Mouse (Mus musculus): ENCODE measurements at regions not wholly inside any gene's neighbourhood (a gene's known extent, or its start where the extent isn't known, plus 50 kb on each side); places are given as distances from the start of the nearest gene placed in this dataset.

DNA sequence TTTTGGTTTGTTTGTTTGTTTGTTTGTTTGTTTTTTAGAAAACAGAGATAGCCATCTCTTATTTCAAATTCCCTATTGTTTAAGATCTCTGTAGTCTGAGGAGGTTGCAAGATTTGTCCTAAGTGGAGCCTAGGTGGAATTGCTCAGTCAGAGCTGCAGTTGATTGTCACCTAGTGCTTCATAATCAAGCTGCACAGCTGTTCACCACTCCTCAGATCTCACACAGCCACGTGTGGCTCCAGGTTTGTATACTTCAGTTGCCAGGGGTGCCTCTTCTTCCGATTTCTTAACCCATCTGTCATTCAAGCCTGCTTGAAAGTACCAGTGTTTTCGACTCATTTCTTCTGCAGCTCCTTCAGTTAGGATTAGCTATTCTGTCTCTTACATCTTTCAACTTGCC lies 342.3 kb downstream of the Foxo1 start:
- in situ Hi-C loops (cut with MboI, MseI) = no loop called here

DNA sequence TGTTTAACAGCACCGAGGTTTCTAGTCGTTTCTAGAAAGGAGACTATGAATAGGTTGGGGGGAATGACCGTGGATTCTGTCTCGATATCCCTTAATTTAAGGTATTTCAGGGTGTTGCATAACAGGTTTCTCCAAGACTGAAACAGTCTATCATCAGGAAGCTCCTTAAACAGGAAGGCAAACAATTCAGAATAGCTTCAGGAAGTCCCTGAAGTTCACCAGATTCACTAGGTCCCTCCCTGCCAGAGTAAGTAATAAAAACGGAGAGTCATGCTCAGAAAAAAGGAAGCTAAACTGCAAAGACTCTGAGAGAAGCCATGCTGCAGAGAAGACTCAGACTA lies 339.9 kb downstream of the Foxo1 start:
- in situ Hi-C loops (cut with MboI, MseI) = no loop called here

GRCm38 (mm10) chr3:52607379-52608085 lies 339.4 kb downstream of the Foxo1 start:
- in situ Hi-C loops (cut with MboI, MseI) = no loop called here

GRCm38 (mm10) chr3:52605261-52605771 lies 337.2 kb downstream of the Foxo1 start:
- in situ Hi-C loops (cut with MboI, MseI) = no loop called here

DNA sequence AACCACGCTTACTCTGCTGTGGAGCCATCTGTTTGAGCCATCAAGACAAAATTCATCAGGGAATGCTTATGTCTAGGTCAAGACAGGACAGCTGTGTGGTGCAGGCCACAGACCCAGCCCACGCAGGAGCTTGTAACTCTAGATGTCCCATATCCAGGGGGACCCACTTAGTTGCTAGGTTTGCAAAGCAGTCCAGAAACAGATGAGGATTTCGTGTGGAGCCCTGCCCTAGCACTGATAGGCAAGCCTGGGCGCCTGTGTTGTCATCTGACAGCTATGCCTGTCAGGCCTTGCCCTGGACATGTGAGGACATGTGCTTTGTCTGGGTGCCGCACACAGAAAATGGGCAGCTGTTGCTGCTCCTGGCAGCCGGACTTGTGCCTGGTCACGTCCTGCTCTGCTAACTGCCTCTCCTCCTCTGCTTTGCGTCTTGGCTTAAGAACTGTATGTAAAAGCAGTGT lies 335.1 kb downstream of the Foxo1 start:
- in situ Hi-C loops (cut with MboI, MseI) = no loop called here

DNA sequence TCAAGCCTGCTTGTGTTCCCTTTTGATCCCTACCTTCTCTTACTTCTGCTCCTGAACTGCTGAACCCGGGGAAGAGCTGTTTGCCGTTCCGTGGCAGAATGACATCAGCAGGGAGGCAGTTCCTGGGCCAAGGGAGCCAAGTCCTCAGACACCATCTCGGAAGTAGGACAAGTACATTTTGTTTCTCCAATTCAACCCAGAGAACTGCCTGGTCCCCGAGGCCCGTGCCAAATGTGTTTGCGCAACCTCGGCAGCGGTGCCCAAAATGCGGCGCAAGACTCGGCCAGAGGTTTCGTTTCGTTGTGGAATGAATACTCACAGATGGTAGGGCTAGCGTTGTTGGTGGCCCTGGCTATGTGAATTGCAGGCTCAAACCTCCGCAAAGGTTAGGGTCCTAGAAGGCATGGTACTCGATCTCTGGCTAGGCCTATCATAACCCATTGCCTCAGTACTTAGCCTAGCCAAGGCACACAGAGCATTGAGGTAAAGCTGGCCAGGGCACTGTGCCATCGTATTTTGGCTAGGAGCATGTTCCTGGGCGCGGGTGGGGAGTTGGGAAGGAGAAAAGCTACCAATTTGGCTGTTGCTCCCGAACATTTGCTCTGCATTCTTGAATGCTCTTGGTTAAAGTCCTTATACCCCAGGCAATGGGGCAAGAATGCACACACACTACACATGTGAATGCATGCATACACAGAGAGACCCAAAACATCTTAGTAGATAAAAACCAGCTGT lies 333.0 kb downstream of the Foxo1 start:
- in situ Hi-C loops (cut with MboI, MseI) = no loop called here

DNA sequence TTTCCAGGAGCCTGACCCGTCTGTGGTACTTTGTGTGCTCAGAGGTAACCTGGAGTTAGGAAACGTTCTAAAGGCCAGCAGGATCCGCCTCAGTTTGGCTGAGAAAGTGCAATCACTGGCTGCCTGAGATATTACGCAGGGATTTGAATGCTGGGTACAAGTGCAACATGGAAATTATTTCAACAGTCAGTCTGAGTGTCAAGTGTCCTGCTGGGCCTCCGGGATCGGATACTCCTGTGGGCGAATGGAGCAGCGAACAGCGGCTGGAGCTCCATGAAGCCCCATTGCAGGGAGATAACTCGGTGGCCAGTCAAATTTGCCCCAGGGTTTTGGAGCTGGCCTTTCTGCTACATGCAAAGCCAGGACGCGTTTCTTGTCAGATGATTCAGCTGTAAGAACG lies 332.4 kb downstream of the Foxo1 start:
- in situ Hi-C loops (cut with MboI, MseI) = no loop called here

GRCm38 (mm10) chr3:52600146-52600545 lies 332.0 kb downstream of the Foxo1 start:
- in situ Hi-C loops (cut with MboI, MseI) = no loop called here

- in situ Hi-C loops (cut with MboI, MseI) = no loop called here
Measured at GRCm38 (mm10) chr3:52586418-52586817, 318.3 kb downstream of the Foxo1 start.

GRCm38 (mm10) chr3:52579917-52580316 lies 311.8 kb downstream of the Foxo1 start:
- in situ Hi-C loops (cut with MboI, MseI) = no loop called here

DNA sequence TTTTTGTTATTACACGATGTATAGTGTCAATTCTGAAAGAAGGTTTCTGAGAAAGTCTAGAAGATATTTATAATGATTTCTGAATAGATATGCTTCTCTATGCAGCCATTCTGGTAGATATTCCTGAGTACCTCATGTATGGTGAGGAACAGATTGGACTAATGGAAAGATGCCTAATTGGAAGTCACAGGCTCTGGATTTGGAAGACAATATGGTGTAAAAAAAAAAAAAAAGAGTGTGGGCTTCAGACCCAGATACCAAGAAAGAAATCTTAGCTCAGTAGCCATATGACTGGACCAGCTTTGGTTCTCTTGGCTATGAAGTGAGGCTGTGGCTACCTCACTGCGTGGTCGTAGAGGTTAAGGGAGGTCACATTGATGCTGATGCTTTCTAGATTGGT lies 311.0 kb downstream of the Foxo1 start:
- in situ Hi-C loops (cut with MboI, MseI) = no loop called here

DNA sequence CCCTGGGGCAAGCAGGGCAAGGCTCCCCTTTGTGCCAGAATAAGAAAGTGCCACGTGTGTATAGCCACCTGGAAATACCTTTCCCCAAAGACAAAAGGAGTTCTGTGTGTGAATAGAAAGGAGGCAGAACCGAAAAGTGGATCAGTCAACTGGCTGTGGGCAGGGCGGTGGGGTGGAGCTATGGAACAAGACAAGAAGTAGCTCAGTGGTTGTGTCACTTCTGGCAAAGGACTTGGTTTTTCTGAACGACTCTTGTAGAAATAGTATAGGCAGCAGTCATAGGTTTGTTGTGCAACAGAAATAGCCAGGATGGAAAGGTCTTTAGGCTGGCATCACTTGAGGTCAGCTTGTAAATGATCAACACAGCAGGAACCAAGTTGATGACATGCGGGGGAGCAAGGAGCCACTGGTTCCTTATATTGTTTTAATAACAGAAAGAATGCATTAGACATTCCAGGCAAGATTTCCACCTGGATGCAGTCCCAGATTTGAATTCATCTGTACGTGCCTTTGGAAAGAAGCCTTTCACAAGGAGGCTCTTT lies 308.6 kb downstream of the Foxo1 start:
- in situ Hi-C loops (cut with MboI, MseI) = no loop called here

GRCm38 (mm10) chr3:52575237-52575798 lies 307.2 kb downstream of the Foxo1 start:
- in situ Hi-C loops (cut with MboI, MseI) = no loop called here

- in situ Hi-C loops (cut with MboI, MseI) = no loop called here
Measured at GRCm38 (mm10) chr3:52574341-52574740, 306.2 kb downstream of the Foxo1 start.

- in situ Hi-C loops (cut with MboI, MseI) = no loop called here
Measured at GRCm38 (mm10) chr3:52573806-52574205, 305.7 kb downstream of the Foxo1 start.

DNA sequence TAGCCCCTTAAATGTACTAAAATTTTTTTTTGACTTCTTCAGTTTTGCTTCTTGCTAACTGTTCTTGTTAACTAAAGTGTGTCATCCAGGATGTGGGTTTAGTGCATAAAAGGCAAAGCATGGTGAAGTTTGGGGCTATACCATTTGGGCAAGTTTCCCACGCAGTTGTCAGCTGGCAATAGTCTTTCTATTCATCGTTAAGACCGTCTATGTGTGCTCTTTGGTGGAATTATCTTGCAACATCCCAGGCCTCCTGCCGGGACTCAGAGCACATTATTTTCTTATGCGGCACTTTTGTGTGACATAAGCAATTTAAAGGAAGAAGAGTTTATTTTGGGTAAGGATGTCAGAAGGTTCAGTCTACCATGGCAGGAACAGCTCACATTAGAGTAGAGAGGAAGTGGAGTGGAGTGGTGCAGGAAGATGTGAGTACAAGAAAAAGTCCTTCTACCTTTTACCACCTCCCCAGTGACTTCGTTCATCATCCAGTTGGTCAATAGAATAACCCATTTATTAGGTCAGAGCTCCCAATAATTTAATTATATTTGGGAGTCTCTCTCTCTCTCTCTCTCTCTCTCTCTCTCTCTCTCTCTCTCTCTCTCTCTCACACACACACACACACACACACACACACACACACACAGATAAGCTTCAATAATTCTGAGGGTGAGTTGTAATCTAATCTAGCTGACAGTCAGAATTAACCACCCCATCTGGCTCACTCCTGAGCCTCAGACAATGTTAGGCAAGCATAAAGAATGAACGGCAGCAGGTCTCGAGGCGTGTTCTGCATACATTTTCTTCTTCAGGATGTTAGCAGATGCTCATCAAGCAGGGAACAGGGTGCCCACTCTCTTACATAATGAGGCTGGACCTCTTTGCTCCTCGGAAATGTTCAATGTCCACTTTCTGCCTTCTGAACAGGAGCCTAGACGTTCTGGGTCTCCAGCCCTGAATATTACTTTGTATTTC lies 304.7 kb downstream of the Foxo1 start:
- in situ Hi-C loops (cut with MboI, MseI) = no loop called here

- in situ Hi-C loops (cut with MboI, MseI) = no loop called here
Measured at GRCm38 (mm10) chr3:52567606-52568372, 299.7 kb downstream of the Foxo1 start.

DNA sequence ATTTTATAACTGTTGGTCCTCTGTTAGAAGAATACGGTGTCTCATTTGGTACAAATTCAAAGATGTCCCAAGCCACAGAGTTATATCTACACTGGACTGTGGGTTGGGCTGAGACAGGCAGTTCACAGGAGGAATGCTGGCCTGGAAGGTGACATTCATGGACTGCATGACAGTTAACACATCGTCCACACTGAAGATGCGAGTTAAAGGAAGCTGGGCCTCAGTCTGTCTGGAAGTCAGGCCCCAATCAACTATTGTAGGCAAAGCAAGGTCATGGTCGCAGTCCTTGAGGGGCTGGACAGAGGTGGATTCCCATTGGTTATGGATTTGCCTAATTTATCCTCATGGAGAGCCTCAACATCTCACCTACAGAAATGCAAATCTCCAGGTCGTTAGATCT lies 295.5 kb downstream of the Foxo1 start:
- in situ Hi-C loops (cut with MboI, MseI) = no loop called here

GRCm38 (mm10) chr3:52562816-52563215 lies 294.7 kb downstream of the Foxo1 start:
- in situ Hi-C loops (cut with MboI, MseI) = no loop called here

DNA sequence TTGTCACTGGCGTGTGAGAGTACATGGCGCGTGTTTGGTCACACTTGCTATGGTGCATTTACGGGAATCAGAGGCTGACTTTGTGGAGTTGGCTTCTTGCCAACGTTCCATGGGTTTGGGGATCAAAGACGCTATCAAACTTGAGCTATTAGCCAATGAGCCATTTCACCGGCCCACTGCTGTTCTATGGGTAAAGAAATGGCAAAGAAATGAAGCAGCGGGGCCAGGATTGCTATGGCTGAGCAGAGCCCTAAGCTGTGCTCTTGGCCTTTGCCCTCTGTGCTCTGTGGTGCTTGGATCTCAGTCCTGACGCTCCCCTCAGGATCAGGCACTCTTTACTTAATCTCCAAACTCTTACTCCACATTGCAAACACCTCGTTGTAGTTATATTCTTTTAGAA lies 291.3 kb downstream of the Foxo1 start:
- in situ Hi-C loops (cut with MboI, MseI) = no loop called here

DNA sequence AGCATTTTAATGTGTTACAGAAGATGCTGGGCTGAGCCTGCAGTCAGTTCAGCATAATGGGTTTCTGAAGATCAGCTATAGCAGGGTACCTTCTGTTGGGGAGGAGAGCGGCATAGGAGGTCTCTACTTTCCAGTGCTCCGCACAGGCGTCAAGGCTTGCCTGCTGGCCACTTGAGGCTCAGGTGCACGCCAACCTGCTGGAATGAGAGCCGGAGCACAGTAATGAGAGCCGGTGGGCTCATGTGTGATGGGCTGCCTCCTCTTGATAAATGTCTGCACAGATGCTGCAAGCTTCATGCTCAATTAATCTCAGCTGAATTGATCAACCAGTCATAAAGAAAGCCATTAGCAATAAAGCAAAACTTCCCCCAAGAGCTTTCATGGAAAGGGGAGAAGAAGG lies 290.6 kb downstream of the Foxo1 start:
- in situ Hi-C loops (cut with MboI, MseI) = no loop called here
